Mouse (Mus musculus) G1E-ER4 (cell line): ENCODE measurements around the gene Mbnl2. TPM values are rescaled to one million over a fixed set of nuclear protein-coding genes. Genes with fewer than 3 reads are reported as not detected.

ENCODE experiments used
- GATA1 ChIP-seq: IDR thresholded peaks from one replicate; pipeline ENCODE4 v1.8.0; 2012; ENCODE audit warnings: low read length, inconsistent platforms
- polyA plus RNA-seq: library from polyadenylated mRNA; stranded (reverse); fragments of >175 nt; gene quantifications from 2 replicates; pipeline ENCODE4 v1.2.3, GENCODE M21; 2012

The Mbnl2 gene
- polyA plus RNA-seq, 1 experiment, result 35.2 TPM

DNA sequence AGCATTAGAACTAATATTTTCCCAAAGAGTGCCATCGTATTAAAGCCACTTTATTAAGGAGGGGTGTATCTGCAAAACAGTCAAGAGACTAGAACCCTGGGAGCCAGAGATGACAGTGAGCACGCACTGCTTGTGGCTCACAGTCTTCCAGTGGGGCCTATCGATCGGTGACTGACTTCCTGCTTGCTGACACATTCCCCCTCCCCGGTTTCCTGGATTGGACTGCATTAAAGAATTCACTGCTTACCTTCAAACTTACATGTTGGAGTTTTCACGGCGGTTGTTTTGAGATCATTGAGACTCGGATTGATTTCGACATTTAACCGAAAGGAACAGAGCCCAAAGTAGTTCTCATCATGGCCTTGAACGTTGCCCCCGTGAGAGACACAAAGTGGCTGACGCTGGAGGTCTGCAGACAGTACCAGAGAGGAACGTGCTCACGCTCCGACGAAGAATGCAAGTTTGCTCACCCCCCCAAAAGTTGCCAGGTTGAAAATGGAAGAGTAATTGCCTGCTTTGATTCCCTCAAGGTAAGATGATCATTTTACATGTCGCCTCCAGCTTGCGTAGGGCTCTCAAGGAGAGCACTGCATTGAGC, 49.5 kb downstream of the Mbnl2 start:
- TF ChIP-seq GATA1, result no peak

DNA sequence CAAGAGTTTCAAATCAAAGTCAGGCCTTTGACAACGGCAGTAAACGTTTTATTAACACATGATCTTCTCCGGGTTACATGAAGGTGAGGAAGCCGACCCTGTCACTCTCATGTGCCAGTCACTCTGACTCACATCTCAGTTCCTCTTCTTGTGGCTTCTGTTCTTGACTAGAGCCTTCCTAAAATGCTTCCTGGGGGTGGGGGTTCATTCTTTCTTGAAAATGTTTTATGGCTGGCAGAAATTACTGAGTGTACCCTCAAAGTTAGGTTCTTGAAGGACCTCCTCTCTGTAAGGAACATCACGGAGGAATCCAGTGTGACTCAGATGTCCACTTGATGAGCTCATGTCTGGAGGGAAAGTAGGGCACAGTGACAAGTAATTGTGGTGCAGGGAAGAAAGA, 50.2 kb downstream of the Mbnl2 start:
- no peak for TF ChIP-seq GATA1

DNA sequence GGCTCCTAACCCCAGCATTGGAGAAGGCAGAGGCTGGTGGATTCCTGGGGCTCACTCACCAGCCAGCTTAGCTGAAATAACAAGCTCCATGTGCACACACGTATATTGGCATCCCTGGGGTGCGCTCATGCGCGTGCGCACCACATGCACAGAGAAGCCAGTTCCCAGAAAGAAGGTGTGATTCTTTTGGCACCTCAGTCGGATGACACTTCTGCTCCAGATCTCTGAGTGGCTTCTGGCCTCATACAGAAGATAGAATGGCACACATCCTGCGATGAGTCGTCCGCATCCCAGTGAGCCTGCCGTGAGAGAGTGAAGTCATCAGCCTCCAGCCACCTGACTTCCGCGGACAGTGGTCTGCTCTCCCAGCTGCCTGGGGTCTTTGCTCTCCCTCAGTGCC, 55.0 kb downstream of the Mbnl2 start:
- no peak for TF ChIP-seq GATA1

DNA sequence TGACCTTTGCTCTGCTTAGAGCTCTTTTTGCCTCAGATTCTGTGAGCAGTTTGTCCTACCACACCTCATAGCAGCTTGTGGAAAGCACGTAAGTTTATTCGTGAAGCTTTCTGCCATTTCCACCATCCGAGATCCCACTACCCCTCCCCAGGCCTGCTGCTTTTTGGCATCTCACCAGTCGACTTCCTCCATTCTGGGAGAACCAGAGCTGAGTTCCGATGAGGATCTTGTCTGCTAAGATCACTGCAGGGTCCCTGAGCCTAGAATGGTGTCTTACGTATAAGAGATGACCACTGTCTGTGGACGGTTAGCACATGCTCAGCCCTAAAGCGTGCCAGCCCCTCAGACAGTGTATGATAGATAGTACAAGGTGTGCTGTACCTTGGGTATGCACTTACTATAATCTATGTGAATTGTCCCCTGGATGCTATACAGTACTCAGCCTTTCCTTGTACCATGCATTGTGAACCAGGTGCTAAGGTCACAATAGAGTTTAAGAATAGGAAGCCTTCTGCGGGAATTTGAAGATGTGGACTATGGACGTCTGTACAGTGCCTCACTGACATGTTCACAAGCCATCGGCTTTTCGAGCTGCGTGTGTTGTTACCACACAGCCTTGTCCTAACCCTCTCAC, 55.5 kb downstream of the Mbnl2 start:
- no peak for TF ChIP-seq GATA1

DNA sequence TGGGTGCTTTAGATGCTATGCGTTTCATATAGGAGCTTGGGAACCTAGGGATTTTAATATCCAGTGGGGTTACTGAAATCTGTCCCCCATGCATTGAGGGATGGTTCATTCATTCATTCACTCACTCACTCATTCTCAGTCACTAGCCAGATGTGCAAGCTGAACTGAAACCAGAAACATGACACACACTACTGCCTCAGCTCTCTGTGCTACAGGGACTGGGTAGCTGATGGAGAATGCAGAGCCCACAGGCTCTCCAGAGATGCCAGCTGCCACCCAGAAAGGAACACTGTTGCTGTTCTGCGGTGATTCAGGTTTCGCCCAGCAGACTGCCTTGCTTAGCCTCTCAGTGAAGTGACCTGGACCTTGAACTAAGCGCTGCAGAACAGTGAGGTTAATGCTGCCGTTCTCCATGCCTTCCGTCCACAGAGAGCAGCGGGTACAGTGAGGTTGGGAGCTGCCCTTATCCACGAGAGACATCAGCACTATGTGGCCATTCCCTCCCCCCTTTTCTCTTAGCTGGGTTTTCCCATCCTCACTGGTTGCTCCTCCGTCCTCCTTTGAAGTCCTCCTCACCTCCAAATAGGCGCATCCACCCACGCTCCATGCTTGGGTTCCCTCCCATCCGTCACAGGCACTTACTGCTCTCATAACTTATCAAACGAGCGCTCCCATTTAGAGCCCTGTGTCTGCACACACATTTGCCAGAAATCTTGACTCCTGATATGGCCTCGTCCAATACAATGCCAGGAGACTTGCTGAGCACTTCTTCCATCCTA, 58.2 kb downstream of the Mbnl2 start:
- TF ChIP-seq GATA1, result no peak

DNA sequence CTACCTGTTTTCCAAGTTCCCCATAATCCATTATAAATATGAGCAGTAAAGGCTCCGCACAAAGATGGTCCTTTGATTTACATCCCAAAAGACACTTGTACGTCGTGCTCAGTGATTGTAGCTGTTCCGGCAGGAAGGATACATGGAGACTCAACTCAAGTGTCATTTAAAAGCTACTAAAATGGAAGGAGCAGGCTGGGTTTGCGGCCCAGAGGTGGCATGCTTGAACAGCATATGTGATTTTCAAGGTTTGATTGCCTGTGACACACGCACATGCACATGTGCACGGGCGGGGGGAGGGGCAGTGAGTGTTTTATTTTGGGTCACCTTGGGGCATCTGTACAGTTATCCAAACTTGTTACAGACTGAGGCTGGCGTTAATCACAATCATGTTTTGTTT, 59.9 kb downstream of the Mbnl2 start:
- no peak for TF ChIP-seq GATA1

DNA sequence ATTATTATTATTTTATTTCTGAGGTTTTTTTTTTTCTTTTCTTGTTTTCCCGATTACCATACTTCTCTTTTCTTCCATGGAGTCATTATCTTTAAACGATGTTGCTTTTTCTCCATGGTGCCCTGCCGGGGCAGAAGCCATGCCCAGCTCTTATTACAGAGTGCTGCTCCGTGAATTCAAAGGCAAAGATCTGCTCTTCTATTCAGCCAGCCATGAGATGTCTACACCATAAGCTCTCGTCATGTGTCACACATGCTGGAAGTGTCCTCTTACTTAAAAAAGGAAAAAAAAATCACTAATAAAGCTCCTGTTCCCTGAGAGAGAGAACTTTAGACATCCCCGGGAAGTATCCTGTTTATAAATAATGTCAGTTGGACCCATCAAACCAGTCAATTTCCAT, 60.4 kb downstream of the Mbnl2 start:
- no peak for TF ChIP-seq GATA1

DNA sequence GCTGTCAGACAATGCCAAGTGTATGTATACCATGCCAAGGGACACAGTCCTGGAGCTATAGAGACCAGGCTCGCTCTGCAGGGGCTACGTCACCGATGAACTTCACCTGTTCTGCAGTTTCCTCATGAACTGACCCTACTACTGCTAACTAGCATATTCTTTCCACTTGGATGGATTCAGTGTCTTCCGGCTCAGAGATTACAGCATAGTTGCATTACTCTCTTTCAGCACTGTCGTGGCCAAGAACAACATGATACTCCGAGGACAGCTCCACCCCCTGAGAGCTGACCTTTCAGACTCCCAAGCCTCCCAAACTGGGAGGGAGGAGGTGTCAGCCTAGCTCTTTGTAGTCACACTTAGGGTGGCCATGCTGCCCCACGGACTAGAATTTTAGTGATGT, 60.9 kb downstream of the Mbnl2 start:
- no peak for TF ChIP-seq GATA1

DNA sequence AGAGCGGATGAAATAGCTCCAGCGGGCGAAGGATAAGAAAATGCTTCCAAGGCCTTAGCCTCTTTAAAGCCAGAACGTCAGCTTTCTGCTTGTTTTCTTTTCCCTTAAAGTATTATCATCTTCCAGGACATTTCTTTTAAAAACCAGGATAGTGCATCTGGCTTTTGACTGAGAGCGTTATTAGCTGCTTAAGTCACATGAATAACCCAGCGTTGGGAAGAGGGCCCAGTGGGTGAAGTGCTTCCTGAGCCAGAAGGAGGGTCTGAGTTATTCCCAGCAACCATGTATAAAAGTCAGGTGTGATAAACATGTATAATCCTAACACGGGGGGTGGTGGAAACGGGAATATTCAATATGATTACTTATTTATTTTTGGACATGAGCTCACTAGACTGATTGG, 61.4 kb downstream of the Mbnl2 start:
- no peak for TF ChIP-seq GATA1

DNA sequence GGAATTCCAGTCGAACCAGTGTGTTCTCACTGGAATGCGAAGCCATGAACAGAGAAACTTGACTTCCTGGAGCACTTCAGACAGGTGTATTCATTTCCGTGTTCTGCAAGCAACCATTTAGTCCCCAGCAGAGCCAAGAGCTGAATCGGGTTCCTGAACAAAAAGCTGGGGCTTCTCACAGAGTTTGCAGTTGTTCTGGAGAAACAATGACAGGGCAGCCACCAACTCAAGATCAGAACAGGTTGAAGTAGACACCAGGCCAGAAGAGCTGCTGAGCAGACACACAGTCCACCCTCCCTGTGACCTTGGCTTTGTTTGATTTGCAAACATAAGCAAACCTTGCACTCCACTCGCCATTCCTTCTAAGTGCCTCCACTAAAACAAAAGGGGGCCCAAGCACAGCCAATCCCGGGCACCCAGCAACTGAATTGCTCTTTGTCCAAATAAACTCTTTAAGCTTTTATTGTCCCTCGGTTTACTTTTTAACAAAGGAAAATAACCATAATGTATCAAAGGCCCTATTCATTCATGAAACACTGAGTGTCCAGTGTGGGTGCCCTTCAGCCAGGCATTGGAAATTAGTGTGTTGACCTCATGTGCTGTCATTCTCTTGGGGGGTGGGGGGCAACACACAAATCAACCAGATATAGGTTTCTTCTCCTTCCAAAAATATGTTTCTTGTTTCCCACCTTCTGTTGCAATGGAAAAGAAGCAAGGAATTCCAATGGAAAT, 62.4 kb downstream of the Mbnl2 start:
- TF ChIP-seq GATA1, result no peak

DNA sequence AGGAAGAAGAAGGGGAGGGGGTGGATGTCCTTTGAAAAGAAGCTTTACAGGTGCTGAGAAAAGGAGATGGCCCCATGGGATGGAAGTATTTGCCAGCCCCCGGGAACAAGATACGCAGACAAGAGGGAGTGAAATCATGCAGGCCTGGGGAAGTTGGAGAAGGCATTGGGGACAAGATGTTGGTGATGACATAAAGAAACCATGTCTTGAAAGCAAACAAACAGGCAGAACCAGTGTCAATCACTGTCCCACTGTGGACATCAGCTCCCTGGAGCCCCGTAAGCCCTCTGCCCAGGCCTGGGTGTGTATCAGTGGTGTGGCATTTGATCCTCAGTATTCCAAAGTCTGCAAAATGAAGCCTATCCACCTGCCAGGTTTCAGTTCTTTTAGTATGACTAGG, 63.2 kb downstream of the Mbnl2 start:
- TF ChIP-seq GATA1, result no peak

DNA sequence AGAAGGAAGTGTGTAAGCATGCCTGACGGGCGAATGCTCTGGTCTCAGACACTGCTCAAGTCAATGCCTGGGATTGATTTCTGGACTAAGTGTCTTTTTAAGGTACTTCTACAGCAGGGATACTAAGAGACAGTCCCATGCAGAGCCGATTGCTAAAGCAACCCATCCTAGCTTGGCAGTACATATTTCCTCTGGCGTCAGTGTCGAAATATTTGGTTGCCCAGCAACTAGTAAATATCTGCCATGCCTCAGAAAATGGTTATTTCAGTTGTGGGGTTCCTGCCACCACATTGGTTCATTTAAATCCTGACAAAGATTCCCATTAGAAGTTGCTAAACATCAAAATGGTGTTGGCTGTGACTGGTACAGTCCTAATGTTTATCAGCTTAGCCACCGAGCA, 66.4 kb downstream of the Mbnl2 start:
- no peak for TF ChIP-seq GATA1

DNA sequence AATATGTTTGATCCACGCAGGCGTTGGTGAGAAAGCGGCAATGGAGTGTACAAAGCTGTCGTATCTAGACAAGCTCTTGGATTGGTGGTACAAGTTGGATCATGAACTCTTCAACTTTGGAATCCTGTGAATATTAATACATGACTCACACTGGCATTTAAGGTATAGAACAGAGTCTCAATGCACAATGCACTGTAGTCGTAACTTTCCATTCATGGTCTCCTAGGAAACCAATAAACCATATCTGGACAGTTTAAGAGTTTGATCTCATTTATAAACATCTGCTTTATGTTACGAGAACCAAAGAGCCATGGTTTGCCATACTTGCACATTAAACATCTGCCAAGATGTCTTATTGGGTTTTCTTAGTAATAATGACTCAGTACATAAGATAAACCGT, 66.9 kb downstream of the Mbnl2 start:
- TF ChIP-seq GATA1, result no peak

DNA sequence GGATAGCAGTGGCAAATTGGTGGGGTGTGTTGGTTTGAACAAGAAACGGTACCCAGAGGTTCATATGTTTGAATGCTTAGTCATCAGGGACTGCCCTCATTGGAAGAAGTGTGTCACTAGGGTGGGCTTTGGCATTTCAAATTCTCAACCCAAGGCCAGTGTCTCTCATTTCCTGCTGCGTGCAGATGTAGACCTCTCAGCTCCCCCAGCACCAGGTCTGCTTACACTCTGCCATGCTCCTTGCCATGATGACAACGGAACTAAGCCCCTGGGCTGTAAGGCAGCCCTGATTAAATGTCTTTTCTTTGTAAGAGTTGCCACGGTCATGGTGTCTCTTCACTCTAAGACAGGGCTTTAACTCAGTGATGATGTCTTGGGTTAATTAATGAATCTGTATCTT, 69.2 kb downstream of the Mbnl2 start:
- no peak for TF ChIP-seq GATA1

DNA sequence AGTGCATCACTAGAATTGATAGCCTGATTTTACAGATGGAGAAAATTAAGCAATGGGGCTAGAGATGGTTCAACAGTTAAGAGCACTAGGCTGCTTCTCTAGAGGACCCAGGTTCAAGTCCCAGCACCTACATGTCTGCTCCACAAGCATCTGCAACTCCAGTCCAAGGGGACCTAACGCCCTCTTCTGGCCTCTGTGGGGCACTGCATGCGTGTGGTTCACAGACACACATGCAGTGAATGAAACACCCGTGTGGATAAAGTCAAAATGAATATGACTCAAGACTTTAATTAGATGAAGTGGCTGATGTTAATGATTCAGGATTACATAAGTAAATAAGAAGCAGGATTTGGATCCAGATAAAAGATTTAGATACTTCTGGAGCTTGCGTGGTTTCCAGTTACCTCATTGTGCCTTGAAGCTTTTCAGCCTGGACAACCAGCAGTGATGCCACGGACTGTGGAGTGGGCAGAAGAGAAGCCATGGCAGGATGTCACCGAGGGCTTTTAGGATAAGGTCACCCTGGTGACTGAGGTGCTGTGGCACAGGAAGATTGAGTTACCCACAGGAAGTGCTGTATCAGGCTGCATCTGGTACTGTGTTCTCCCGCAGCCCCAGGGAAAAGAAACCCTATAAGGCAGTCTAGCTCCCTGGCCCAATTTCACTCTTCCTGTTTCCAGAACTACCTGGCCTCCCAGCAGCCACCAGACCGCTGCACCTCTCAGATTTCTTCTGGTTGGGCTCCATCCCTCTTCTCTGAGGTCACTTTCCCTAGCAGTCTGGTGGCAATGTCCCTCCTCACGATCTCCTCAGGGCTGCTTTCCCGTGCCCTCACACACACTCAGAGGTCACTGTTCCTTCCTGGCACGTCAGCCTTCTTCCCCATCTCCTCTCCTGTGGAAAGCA, 72.2 kb downstream of the Mbnl2 start:
- no peak for TF ChIP-seq GATA1
